In the genomic region with DNA sequence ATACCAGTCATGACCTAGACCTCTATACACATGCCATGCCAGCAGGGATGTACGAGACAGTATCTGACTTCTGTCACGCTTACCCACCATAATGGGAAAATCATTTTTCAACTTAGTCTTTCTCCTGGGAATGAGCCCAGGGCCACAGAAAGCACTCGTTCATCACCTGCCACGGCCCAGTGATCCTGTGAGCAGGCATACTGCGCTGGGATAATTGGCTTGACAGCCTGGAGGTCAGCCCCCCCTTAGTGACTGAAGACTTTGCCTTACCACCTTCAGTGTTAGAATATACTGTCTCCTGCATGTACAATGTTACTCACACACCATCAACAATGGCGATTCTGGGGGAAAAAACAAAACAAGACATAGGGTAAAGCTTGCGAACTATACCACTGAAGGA, we compare ENCODE assay signal across 20 mouse cellular contexts.
DNase-seq lines count a peak whose midpoint lies in the region; ATAC-seq and TF ChIP-seq lines count a peak whose summit lies in the region.
"Had no signal": no experiment of that assay in that cellular context is flagged by ENCODE, and none has a peak within 500 bp of the region (broad histone marks: within the 10 kb centered on the region; RNA-seq: fewer than 3 reads in every experiment).

No protein-coding gene starts in this region.

- WGBS in hindbrain, embryonic 12.5 days: 45% methylated on average over 7 of the region's 7 CpGs
- 46% methylated on average over 7 of the region's 7 CpGs for WGBS in hindbrain, postnatal 0 days

- DNase-seq in cerebellum, adult 9-11 months: no peak
- DNase-seq in hindbrain, postnatal 0 days (ENCODE audit: low spot score): no peak
- DNase-seq in retina, postnatal 1 day: peak; percentile 14
- DNase-seq in retina, embryonic 14.5 days (ENCODE audit: low spot score): no peak
- no peak for DNase-seq in layer of hippocampus, postnatal 10 days (ENCODE audit: low spot score in 2 of 2)
- DNase-seq: adrenal gland, adult 8-10 months; adrenal gland, postnatal 36 days; B cell, adult 2 months; cerebellum, adult 11 months; cerebellum, adult 8-10 months; forebrain, postnatal 0 days; gastrocnemius, postnatal 14 days; heart, postnatal 36 days had no signal

- peaks cover 5% of the 10 kb centered on the region; the same call in 1 of the 2 replicates for H3K4me1 ChIP-seq in hindbrain, embryonic 12.5 days
- no peaks in the 10 kb centered on the region for H3K4me1 ChIP-seq in hindbrain, postnatal 0 days (ENCODE audit: insufficient read depth, low read length)
- H3K4me1 ChIP-seq: forebrain, embryonic 13.5 days had no signal

- H3K36me3 ChIP-seq in hindbrain, embryonic 12.5 days: no peaks in the 10 kb centered on the region
- H3K36me3 ChIP-seq in hindbrain, postnatal 0 days (ENCODE audit: insufficient read depth, low read length): no peaks in the 10 kb centered on the region
- H3K36me3 ChIP-seq: embryonic facial prominence, embryonic 10.5 days; G1E; heart, embryonic 12.5 days had no signal

- 0 out of 2 replicates have a peak, but pooled peaks have one; percentile 36 for ATAC-seq in cerebellum, adult (ENCODE audit: insufficient number of reproducible peaks, low FRiP score, low TSS enrichment)
- peak; percentile 68 for ATAC-seq in hindbrain, embryonic 12.5 days (ENCODE audit: low FRiP score)
- ATAC-seq in hindbrain, postnatal 0 days: no peak
- ATAC-seq: CD4-positive, CD25-positive, alpha-beta regulatory T cell, adult 4 months; forebrain, embryonic 13.5 days; forebrain, postnatal 0 days had no signal

- H3K9ac ChIP-seq in hindbrain, embryonic 12.5 days: no peak overlapping the region
- H3K9ac ChIP-seq in hindbrain, postnatal 0 days (replicated peaks; ENCODE audit: low read length): no peak overlapping the region
- H3K9ac ChIP-seq: forebrain, embryonic 13.5 days; forebrain, postnatal 0 days; heart, embryonic 12.5 days had no signal

- no peaks in the 10 kb centered on the region for H3K9me3 ChIP-seq in hindbrain, embryonic 12.5 days (replicated peaks)
- no peaks in the 10 kb centered on the region for H3K9me3 ChIP-seq in hindbrain, postnatal 0 days (ENCODE audit: low read length)
- H3K9me3 ChIP-seq: embryonic facial prominence, embryonic 10.5 days; forebrain, embryonic 13.5 days; heart, embryonic 12.5 days had no signal

- H3K27me3 ChIP-seq in hindbrain, embryonic 12.5 days: no peaks in the 10 kb centered on the region
- no peaks in the 10 kb centered on the region for H3K27me3 ChIP-seq in hindbrain, postnatal 0 days (ENCODE audit: insufficient read depth, low read length)
- H3K27me3 ChIP-seq: forebrain, embryonic 13.5 days; heart, embryonic 12.5 days had no signal

- no peak overlapping the region for H3K4me2 ChIP-seq in hindbrain, embryonic 12.5 days (replicated peaks)
- no peak overlapping the region for H3K4me2 ChIP-seq in hindbrain, postnatal 0 days (ENCODE audit: low read depth, low read length)
- H3K4me2 ChIP-seq: forebrain, embryonic 13.5 days; heart, embryonic 12.5 days had no signal

- TF ChIP-seq CTCF in hindbrain, postnatal 0 days (IDR thresholded peaks at IDR 0.05; ENCODE audit: low read depth): no peak

- no peak overlapping the region for H3K4me3 ChIP-seq in hindbrain, embryonic 12.5 days
- no peak overlapping the region for H3K4me3 ChIP-seq in hindbrain, postnatal 0 days (ENCODE audit: low read length)
- H3K4me3 ChIP-seq: embryonic facial prominence, embryonic 10.5 days; forebrain, embryonic 13.5 days; heart, embryonic 12.5 days had no signal

- H3K27ac ChIP-seq in hindbrain, embryonic 12.5 days: no peak overlapping the region
- H3K27ac ChIP-seq in hindbrain, postnatal 0 days: no peak overlapping the region
- H3K27ac ChIP-seq: embryonic facial prominence, embryonic 10.5 days; forebrain, embryonic 13.5 days had no signal
